Mouse (Mus musculus): ENCODE measurements around the gene Neurl3. TPM values are rescaled to one million over a fixed set of nuclear protein-coding genes. Genes with fewer than 3 reads are reported as not detected.
A peak's percentile ranks its signal among the peaks of the same experiment; 100 is the strongest.

Neurl3 gene
- polyA plus RNA-seq, 1 experiment from 2014 or later: 0.53 TPM

GRCm38 (mm10) chr1:36267595-36267994, 6.9 kb downstream of the Neurl3 start:
- Histone ChIP-seq H3K4me3 (no peak overlapping the region), H3K9ac (replicated peaks) (no peak overlapping the region), H3K27ac (replicated peaks) (no peak overlapping the region), H3K9me3 (no peaks in the 10 kb centered on the region), H3K36me3 (no peaks in the 10 kb centered on the region), H3K4me1 (no peaks in the 10 kb centered on the region), H3K27me3 (no peaks in the 10 kb centered on the region), H3K4me2 (replicated peaks) (no peak overlapping the region)
- 98% methylated on average over 3 of the region's 3 CpGs for WGBS
- ATAC-seq (replicated peaks): no peak

GRCm38 (mm10) chr1:36266293-36266692, 8.2 kb downstream of the Neurl3 start:
- Histone ChIP-seq H3K36me3 (no peaks in the 10 kb centered on the region), H3K4me1 (no peaks in the 10 kb centered on the region), H3K27me3 (no peaks in the 10 kb centered on the region), H3K9ac (replicated peaks) (no peak overlapping the region), H3K9me3 (no peaks in the 10 kb centered on the region), H3K27ac (replicated peaks) (no peak overlapping the region), H3K4me2 (replicated peaks) (no peak overlapping the region), H3K4me3 (no peak overlapping the region)
- WGBS: 87% methylated on average over 6 of the region's 6 CpGs
- no peak for ATAC-seq (replicated peaks)

DNA sequence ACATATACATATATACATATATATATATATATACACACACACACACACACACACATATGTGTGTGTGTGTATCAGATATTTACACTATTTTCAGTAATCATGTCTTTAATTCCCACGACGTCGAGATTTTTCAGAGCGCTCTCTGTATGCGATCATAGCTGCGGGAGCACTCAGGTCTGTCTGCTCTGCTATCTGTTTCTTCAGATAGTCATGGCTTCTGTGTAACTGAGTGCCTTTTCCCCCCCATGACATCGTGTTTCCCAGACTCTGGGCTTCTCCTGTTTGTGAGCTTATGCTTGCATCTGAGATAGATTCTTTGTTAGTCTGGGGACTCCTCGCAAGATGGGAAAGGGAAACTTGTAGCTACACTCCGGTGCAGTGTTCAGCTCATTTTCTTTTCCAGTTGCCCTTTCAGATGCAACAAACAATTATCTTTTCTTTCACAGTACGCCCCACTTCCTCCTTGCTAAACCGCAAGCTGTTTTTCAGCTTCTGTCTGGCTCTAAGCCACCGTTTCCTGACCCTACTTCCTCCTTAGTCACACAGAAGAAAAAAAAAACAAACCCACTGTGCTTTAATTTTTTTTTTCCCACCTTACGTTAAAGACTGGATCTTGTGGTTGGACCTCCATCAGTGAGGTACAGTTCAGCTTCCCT, 10.5 kb downstream of the Neurl3 start:
- 70% methylated on average over 13 of the region's 13 CpGs for WGBS
- Histone ChIP-seq H3K27me3 (no peaks in the 10 kb centered on the region), H3K4me3 (no peak overlapping the region), H3K9me3 (no peaks in the 10 kb centered on the region), H3K36me3 (no peaks in the 10 kb centered on the region), H3K4me2 (replicated peaks) (no peak overlapping the region), H3K27ac (replicated peaks) (no peak overlapping the region), H3K4me1 (no peaks in the 10 kb centered on the region), H3K9ac (replicated peaks) (no peak overlapping the region)
- no peak for ATAC-seq (replicated peaks)

- 85% methylated on average over 19 of the region's 19 CpGs for WGBS
- ATAC-seq (replicated peaks): no peak
- Histone ChIP-seq H3K4me3 (no peak overlapping the region), H3K27me3 (no peaks in the 10 kb centered on the region), H3K9ac (replicated peaks) (no peak overlapping the region), H3K36me3 (no peaks in the 10 kb centered on the region), H3K27ac (replicated peaks) (no peak overlapping the region), H3K4me2 (replicated peaks) (no peak overlapping the region), H3K9me3 (no peaks in the 10 kb centered on the region), H3K4me1 (no peaks in the 10 kb centered on the region)
Measured at GRCm38 (mm10) chr1:36261708-36262504, 12.6 kb downstream of the Neurl3 start.

- ATAC-seq (replicated peaks): no peak
- Histone ChIP-seq H3K4me1 (0 out of 2 replicates have a peak, but pooled peaks cover under 1% of the 10 kb centered on the region), H3K4me3 (no peak overlapping the region), H3K4me2 (replicated peaks) (no peak overlapping the region), H3K9ac (replicated peaks) (no peak overlapping the region), H3K27ac (replicated peaks) (no peak overlapping the region), H3K36me3 (no peaks in the 10 kb centered on the region), H3K27me3 (0 out of 2 replicates have a peak, but pooled peaks cover 6% of the 10 kb centered on the region), H3K9me3 (no peaks in the 10 kb centered on the region)
- WGBS: 90% methylated on average over 1 of the region's 1 CpGs
Measured at GRCm38 (mm10) chr1:36260418-36260817, 14.1 kb downstream of the Neurl3 start.

DNA sequence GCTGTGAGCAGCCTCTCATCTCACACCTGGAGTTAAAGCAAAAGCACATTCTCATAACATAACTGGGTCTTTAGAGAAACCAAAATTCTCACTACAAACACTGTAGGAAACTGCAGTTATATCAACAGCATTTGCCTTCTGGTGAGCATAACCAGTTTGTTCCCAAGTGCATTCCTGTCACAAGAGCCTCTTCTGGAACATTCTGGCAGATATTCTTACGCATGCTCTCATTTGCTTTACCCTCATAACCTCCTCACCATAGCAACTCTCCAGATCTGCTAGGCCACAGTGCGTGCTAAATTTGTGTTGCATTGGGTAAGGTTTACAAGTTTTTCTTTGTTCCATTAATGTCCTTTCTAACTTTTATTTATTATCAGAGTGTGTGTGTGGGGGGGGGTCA, 15.2 kb downstream of the Neurl3 start:
- no peak overlapping the region for H3K9ac ChIP-seq (replicated peaks)
- 92% methylated on average over 2 of the region's 2 CpGs for WGBS
- H3K4me3 ChIP-seq: no peak overlapping the region
- no peak overlapping the region for H3K4me2 ChIP-seq (replicated peaks)
- H3K4me1 ChIP-seq: peaks cover 11% of the 10 kb centered on the region
- 0 out of 2 replicates have a peak, but pooled peaks cover 8% of the 10 kb centered on the region for H3K27me3 ChIP-seq
- H3K27ac ChIP-seq (replicated peaks): no peak overlapping the region
- no peaks in the 10 kb centered on the region for H3K36me3 ChIP-seq
- no peak for ATAC-seq (replicated peaks)
- no peaks in the 10 kb centered on the region for H3K9me3 ChIP-seq

- Histone ChIP-seq H3K4me1 (peaks cover 11% of the 10 kb centered on the region), H3K27ac (replicated peaks) (no peak overlapping the region), H3K9me3 (no peaks in the 10 kb centered on the region), H3K4me2 (replicated peaks) (no peak overlapping the region), H3K27me3 (0 out of 2 replicates have a peak, but pooled peaks cover 8% of the 10 kb centered on the region), H3K4me3 (no peak overlapping the region), H3K36me3 (no peaks in the 10 kb centered on the region), H3K9ac (replicated peaks) (no peak overlapping the region)
- 59% methylated on average over 2 of the region's 2 CpGs for WGBS
- ATAC-seq (replicated peaks): no peak
Measured at GRCm38 (mm10) chr1:36258631-36259030, 15.8 kb downstream of the Neurl3 start.

GRCm38 (mm10) chr1:36257276-36257675, 17.2 kb downstream of the Neurl3 start:
- Histone ChIP-seq H3K4me1 (peaks cover 11% of the 10 kb centered on the region), H3K9ac (replicated peaks) (no peak overlapping the region), H3K27ac (replicated peaks) (no peak overlapping the region), H3K36me3 (no peaks in the 10 kb centered on the region), H3K27me3 (0 out of 2 replicates have a peak, but pooled peaks cover 8% of the 10 kb centered on the region), H3K4me3 (no peak overlapping the region), H3K4me2 (replicated peaks) (no peak overlapping the region), H3K9me3 (no peaks in the 10 kb centered on the region)
- WGBS: 93% methylated on average over 8 of the region's 8 CpGs
- no peak for ATAC-seq (replicated peaks)

- Histone ChIP-seq H3K9ac (replicated peaks) (no peak overlapping the region; the same call in 1 of the 2 replicates), H3K4me1 (peaks cover 14% of the 10 kb centered on the region), H3K27me3 (0 out of 2 replicates have a peak, but pooled peaks cover 8% of the 10 kb centered on the region), H3K4me2 (replicated peaks) (peak overlapping the region; percentile 19), H3K27ac (replicated peaks) (no peak overlapping the region), H3K4me3 (no peak overlapping the region), H3K36me3 (no peaks in the 10 kb centered on the region), H3K9me3 (no peaks in the 10 kb centered on the region)
- 28% methylated on average over 20 of the region's 20 CpGs for WGBS
- ATAC-seq (replicated peaks): no peak
Measured at GRCm38 (mm10) chr1:36255871-36256640, 18.4 kb downstream of the Neurl3 start.

DNA sequence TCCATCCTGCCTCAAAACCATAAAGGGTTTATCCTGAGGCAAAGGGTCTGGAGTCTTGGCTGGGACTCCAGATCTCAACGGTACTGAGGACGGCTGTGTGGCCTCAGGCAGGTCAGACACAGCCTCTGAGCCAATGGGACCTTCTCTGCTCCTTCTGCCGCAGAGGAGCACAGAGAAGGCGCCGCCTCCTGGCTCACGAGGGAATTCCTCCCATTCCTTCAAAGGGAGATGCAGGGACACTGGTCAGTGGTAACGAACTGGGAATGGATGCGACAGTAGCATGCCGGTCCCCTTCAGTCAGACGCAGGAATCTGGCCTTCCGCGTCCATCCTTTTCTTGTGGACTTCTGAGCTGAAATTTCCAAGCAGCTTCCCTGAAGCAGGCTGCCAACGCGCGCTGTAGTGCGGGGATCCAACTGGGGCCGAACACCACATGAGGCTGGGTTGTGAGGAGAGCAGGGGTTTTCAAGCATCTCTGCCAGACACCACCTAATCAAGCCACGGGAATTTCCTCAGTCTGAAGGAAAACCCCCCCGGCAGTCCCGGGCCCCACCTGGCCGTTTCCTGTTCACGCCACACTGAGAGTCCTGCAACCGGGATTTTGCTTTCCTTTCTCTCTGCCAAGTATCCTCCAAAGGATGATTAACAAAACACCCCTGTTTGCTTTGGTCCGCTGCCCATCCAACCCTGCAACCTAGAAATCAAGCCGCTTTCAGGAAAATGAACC, 19.7 kb downstream of the Neurl3 start:
- peaks cover 14% of the 10 kb centered on the region for H3K4me1 ChIP-seq
- peak overlapping the region; percentile 18 for H3K9ac ChIP-seq (replicated peaks)
- peak overlapping the region; percentile 24 for H3K4me3 ChIP-seq
- no peaks in the 10 kb centered on the region for H3K36me3 ChIP-seq
- no peaks in the 10 kb centered on the region for H3K9me3 ChIP-seq
- peak; percentile 35; the same call in 1 of the 2 replicates for ATAC-seq (replicated peaks)
- H3K4me2 ChIP-seq (replicated peaks): peak overlapping the region; percentile 33
- WGBS: 6% methylated on average over 25 of the region's 25 CpGs
- H3K27ac ChIP-seq (replicated peaks): no peak overlapping the region
- 0 out of 2 replicates have a peak, but pooled peaks cover 8% of the 10 kb centered on the region for H3K27me3 ChIP-seq

DNA sequence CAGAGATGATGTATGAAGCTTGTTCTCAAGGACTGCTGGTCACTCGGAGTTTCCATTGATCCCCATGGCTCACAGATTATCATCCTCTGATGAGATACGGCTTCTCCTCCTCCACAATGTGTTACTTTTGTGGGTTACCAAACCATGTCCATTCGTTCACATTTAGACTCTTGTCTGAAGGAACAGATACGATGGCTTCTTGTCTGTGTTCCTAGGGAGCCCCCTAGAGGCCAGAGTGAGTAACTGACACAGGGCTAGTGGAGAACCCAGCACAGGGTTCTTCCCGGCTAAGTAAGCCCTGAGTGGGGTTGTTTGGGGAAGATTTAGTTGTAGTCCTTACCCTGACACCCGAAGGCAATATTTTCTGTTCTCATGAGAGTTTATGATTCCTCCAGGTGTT, 21.7 kb downstream of the Neurl3 start:
- WGBS: 5% methylated on average over 6 of the region's 6 CpGs
- ATAC-seq (replicated peaks): peak; percentile 63; the same call in 1 of the 2 replicates
- H3K27me3 ChIP-seq: 0 out of 2 replicates have a peak, but pooled peaks cover 8% of the 10 kb centered on the region
- no peaks in the 10 kb centered on the region for H3K9me3 ChIP-seq
- H3K27ac ChIP-seq (replicated peaks): no peak overlapping the region
- no peak overlapping the region for H3K4me2 ChIP-seq (replicated peaks)
- no peak overlapping the region for H3K9ac ChIP-seq (replicated peaks)
- H3K4me1 ChIP-seq: peaks cover 14% of the 10 kb centered on the region
- H3K4me3 ChIP-seq: no peak overlapping the region
- no peaks in the 10 kb centered on the region for H3K36me3 ChIP-seq
